Mouse (Mus musculus) forebrain, postnatal 0 days (tissue): Measurements from ENCODE around the gene Dpep3. TPM values are rescaled to one million over a fixed set of nuclear protein-coding genes. Genes with fewer than 3 reads are reported as not detected.

Source experiments
- ATAC-seq: fragments of 200-750 bp; cut with Nextera tagmentation; 2 replicates; pipeline ENCODE4 v1.8.0; 2017; ENCODE audit warnings: mild to moderate bottlenecking, moderate library complexity
- DNase-seq: peaks from one replicate; pipeline ENCODE4 v3.0.0-alpha.2; 2015
- H3K27ac ChIP-seq: fragments of 300-500 bp; sonication (generic); 2 replicates; pipeline ENCODE4 v1.5.1; 2014; ENCODE audit warnings: low read depth, mild to moderate bottlenecking, antibody characterized with exemption, low read length, moderate library complexity, mixed read lengths
- H3K27me3 ChIP-seq: fragments of 300-500 bp; sonication (generic); 2 replicates; pipeline ENCODE4 v1.6.1; 2014; ENCODE audit warnings: mild to moderate bottlenecking, low read length, mixed read lengths; ENCODE audit not compliant: insufficient read depth
- H3K36me3 ChIP-seq: fragments of 300-500 bp; sonication (generic); 2 replicates; pipeline ENCODE4 v1.6.1; 2014; ENCODE audit warnings: mild to moderate bottlenecking, moderate library complexity; ENCODE audit not compliant: insufficient read depth
- H3K4me1 ChIP-seq: fragments of 300-500 bp; sonication (generic); 2 replicates; pipeline ENCODE4 v1.6.1; 2014; ENCODE audit warnings: antibody characterized with exemption; ENCODE audit not compliant: insufficient read depth
- H3K4me2 ChIP-seq: fragments of 300-500 bp; sonication (generic); 2 replicates; pipeline ENCODE4 v1.6.1; 2014; ENCODE audit warnings: low read depth, mild to moderate bottlenecking, moderate library complexity
- H3K4me3 ChIP-seq: fragments of 300-500 bp; sonication (generic); 2 replicates; pipeline ENCODE4 v1.5.1; 2014; ENCODE audit warnings: low read depth, low read length, mixed read lengths
- H3K9ac ChIP-seq: fragments of 300-500 bp; sonication (generic); 2 replicates; pipeline ENCODE4 v1.6.1; 2014; ENCODE audit warnings: mild to moderate bottlenecking
- H3K9me3 ChIP-seq: fragments of 300-500 bp; sonication (generic); 2 replicates; pipeline ENCODE4 v1.6.1; 2016; ENCODE audit warnings: low read length
- CTCF ChIP-seq: sonication (generic); IDR thresholded peaks from 2 replicates; pipeline ENCODE4 v1.5.1; 2016; ENCODE audit warnings: antibody characterized with exemption, control low read depth, low read depth
- WGBS: fragments of 180-500 bp; shearing (Covaris S2); extraction: QIAGEN DNeasy Blood & Tissue Kit; methylation state at CpG from one replicate; pipeline ENCODE4 v1.1.7; 2014; 5-methylcytosine and 5-hydroxymethylcytosine counted together
- microRNA-seq, 2 experiments: library from miRNA; unstranded; fragments of <30 nt; microRNA quantifications; one replicate each; pipeline ENCODE4; 2016
- polyA plus RNA-seq: library from polyadenylated mRNA; unstranded; fragments of >200 nt; fragmentation: Nextera tagmentation; extraction: Ambion mirVana; gene quantifications from 2 replicates; pipeline ENCODE4 v1.2.1, GENCODE M21; 2015
- total RNA-seq: library from RNA; depleted of rRNA; stranded (reverse); fragments of >200 nt; gene quantifications from 2 replicates; pipeline ENCODE4 v1.2.3, GENCODE M21; 2014; rRNA removed

Gene Dpep3
- total and polyA plus RNA-seq, 2 experiments from 2014 or later, result not detected

- no peak for ATAC-seq
- no peak overlapping the region for H3K27ac ChIP-seq
- no peak for DNase-seq
- no peak overlapping the region for H3K9ac ChIP-seq
- H3K9me3 ChIP-seq, result no peaks in the 10 kb centered on the region
- no peak for TF ChIP-seq CTCF
- H3K4me1 ChIP-seq, result no peaks in the 10 kb centered on the region
- no peaks in the 10 kb centered on the region for H3K27me3 ChIP-seq
- H3K4me2 ChIP-seq, result no peak overlapping the region
- H3K36me3 ChIP-seq, result peaks cover 17% of the 10 kb centered on the region
- H3K4me3 ChIP-seq, result no peak overlapping the region
- WGBS, result 72% methylated on average over 3 of the region's 3 CpGs
Measured at GRCm38 (mm10) chr8:105925123-105925522, 54.1 kb downstream of the Dpep3 start.

Small RNAs within 50 kb of the gene (microRNA-seq; reads per million reads assigned to microRNA genes)
- 0 reads per million in 2 experiments for gene Mir7074

Other genes starting within 250 kb of the Dpep3 start
- gene Gfod2, start 220.8 kb downstream of the Dpep3 start, total RNA-seq, result 42.6 and 51.2 TPM in 2 replicates
- gene Gfod2, start 220.8 kb downstream of the Dpep3 start, polyA plus RNA-seq, result 58.4 and 71.2 TPM in 2 replicates
- gene Ranbp10, start 152.1 kb downstream of the Dpep3 start, total RNA-seq, result 9.8 and 13.6 TPM in 2 replicates
- gene Ranbp10, start 152.1 kb downstream of the Dpep3 start, polyA plus RNA-seq, result 3.5 and 4.5 TPM in 2 replicates
- 0.67 and 1.2 TPM in 2 replicates for gene Tsnaxip1, start 151.7 kb downstream of the Dpep3 start, total RNA-seq
- 0.92 and 1.1 TPM in 2 replicates for gene Tsnaxip1, start 151.7 kb downstream of the Dpep3 start, polyA plus RNA-seq
- gene Cenpt, start 126.2 kb downstream of the Dpep3 start, total RNA-seq, result 42.4 and 44.7 TPM in 2 replicates
- 39.0 and 42.8 TPM in 2 replicates for gene Cenpt, start 126.2 kb downstream of the Dpep3 start, polyA plus RNA-seq
- gene Thap11, start 124.3 kb downstream of the Dpep3 start, total RNA-seq, result 60.4 and 81.9 TPM in 2 replicates
- 48.6 and 57.2 TPM in 2 replicates for gene Thap11, start 124.3 kb downstream of the Dpep3 start, polyA plus RNA-seq
- 70.4 and 89.5 TPM in 2 replicates for gene Nutf2, start 118.8 kb downstream of the Dpep3 start, total RNA-seq
- gene Nutf2, start 118.8 kb downstream of the Dpep3 start, polyA plus RNA-seq, result 142 and 146 TPM in 2 replicates
- 85.3 and 96.7 TPM in 2 replicates for gene Edc4, start 98.5 kb downstream of the Dpep3 start, total RNA-seq
- gene Edc4, start 98.5 kb downstream of the Dpep3 start, polyA plus RNA-seq, result 36.1 and 41.7 TPM in 2 replicates
- gene Nrn1l, start 85.9 kb downstream of the Dpep3 start, total RNA-seq, result 0.92 TPM in 1 of 2 replicates, not detected in the other
- gene Nrn1l, start 85.9 kb downstream of the Dpep3 start, polyA plus RNA-seq, result 0.36 and 1.2 TPM in 2 replicates
- 16.6 and 24.5 TPM in 2 replicates for gene Pskh1, start 79.0 kb downstream of the Dpep3 start, total RNA-seq
- 8.0 and 10.4 TPM in 2 replicates for gene Pskh1, start 79.0 kb downstream of the Dpep3 start, polyA plus RNA-seq
- gene Ctrl, start 45.6 kb downstream of the Dpep3 start, total RNA-seq, result 1.0 and 3.3 TPM in 2 replicates
- 1.1 and 1.9 TPM in 2 replicates for gene Ctrl, start 45.6 kb downstream of the Dpep3 start, polyA plus RNA-seq
- gene Psmb10, start 41.0 kb downstream of the Dpep3 start, total RNA-seq, result 46.5 and 63.7 TPM in 2 replicates
- gene Psmb10, start 41.0 kb downstream of the Dpep3 start, polyA plus RNA-seq, result 86.2 and 95.8 TPM in 2 replicates
- 6.0 and 7.9 TPM in 2 replicates for gene Lcat, start 36.0 kb downstream of the Dpep3 start, total RNA-seq
- gene Lcat, start 36.0 kb downstream of the Dpep3 start, polyA plus RNA-seq, result 3.8 and 5.9 TPM in 2 replicates
- 9.7 and 12.4 TPM in 2 replicates for gene Slc12a4, start 13.3 kb downstream of the Dpep3 start, total RNA-seq
- 9.8 and 12.1 TPM in 2 replicates for gene Slc12a4, start 13.3 kb downstream of the Dpep3 start, polyA plus RNA-seq
- gene Dus2, start 11.9 kb upstream of the Dpep3 start, total RNA-seq, result 14.3 and 17.8 TPM in 2 replicates
- 15.2 and 21.7 TPM in 2 replicates for gene Dus2, start 11.9 kb upstream of the Dpep3 start, polyA plus RNA-seq
- gene Dpep2nb, start 26.5 kb upstream of the Dpep3 start, total RNA-seq, result not detected in 2 replicates
- not detected in 2 replicates for gene Dpep2nb, start 26.5 kb upstream of the Dpep3 start, polyA plus RNA-seq
- gene Ddx28, start 32.5 kb upstream of the Dpep3 start, total RNA-seq, result 31.5 and 33.8 TPM in 2 replicates
- 23.7 and 25.3 TPM in 2 replicates for gene Ddx28, start 32.5 kb upstream of the Dpep3 start, polyA plus RNA-seq
- 11.4 and 16.0 TPM in 2 replicates for gene Nfatc3, start 79.4 kb upstream of the Dpep3 start, total RNA-seq
- 0.93 and 1.9 TPM in 2 replicates for gene Nfatc3, start 79.4 kb upstream of the Dpep3 start, polyA plus RNA-seq
- 0.14 TPM in 1 of 2 replicates, not detected in the other for gene Esrp2, start 157.5 kb upstream of the Dpep3 start, total RNA-seq
- gene Esrp2, start 157.5 kb upstream of the Dpep3 start, polyA plus RNA-seq, result not detected in 2 replicates
- gene Pla2g15, start 171.0 kb upstream of the Dpep3 start, total RNA-seq, result 16.0 and 17.8 TPM in 2 replicates
- 11.7 and 15.6 TPM in 2 replicates for gene Pla2g15, start 171.0 kb upstream of the Dpep3 start, polyA plus RNA-seq
- 29.9 and 43.6 TPM in 2 replicates for gene Slc7a6, start 189.4 kb upstream of the Dpep3 start, total RNA-seq
- gene Slc7a6, start 189.4 kb upstream of the Dpep3 start, polyA plus RNA-seq, result 48.9 and 50.8 TPM in 2 replicates
- 59.3 and 73.1 TPM in 2 replicates for gene Slc7a6os, start 231.5 kb upstream of the Dpep3 start, total RNA-seq
- gene Slc7a6os, start 231.5 kb upstream of the Dpep3 start, polyA plus RNA-seq, result 32.4 and 36.3 TPM in 2 replicates
- gene Prmt7, start 231.5 kb upstream of the Dpep3 start, total RNA-seq, result 65.5 and 72.5 TPM in 2 replicates
- 47.0 and 49.6 TPM in 2 replicates for gene Prmt7, start 231.5 kb upstream of the Dpep3 start, polyA plus RNA-seq